Mouse (Mus musculus) CH12.LX (cell line): Measurements from ENCODE around the gene Nkg7. TPM values are rescaled to one million over a fixed set of nuclear protein-coding genes. Genes with fewer than 3 reads are reported as not detected.

ENCODE experiments used
- DNase-seq: peaks from one replicate; pipeline ENCODE4 v3.0.0-alpha.2; 2013; ENCODE audit errors: extremely low read depth
- H3K27ac ChIP-seq: 2 replicates; pipeline ENCODE4 v1.5.1; 2012; ENCODE audit warnings: low read depth, mild to moderate bottlenecking, control low read depth, moderate library complexity; ENCODE audit not compliant: insufficient read depth
- H3K27me3 ChIP-seq: replicated peaks from 2 replicates; pipeline ENCODE3; 2012; ENCODE audit warnings: inconsistent platforms
- H3K36me3 ChIP-seq, 2 experiments: replicated peaks in 1 of 2; 2 replicates each; pipeline versions ENCODE3 to v1.6.1; 2012; ENCODE audit warnings: inconsistent platforms in 1 of 2, low read length in 1 of 2, mild to moderate bottlenecking in 1 of 2, mixed read lengths in 1 of 2, moderate library complexity in 1 of 2; ENCODE audit not compliant: control insufficient read depth in 1 of 2, insufficient read depth in 1 of 2
- H3K4me1 ChIP-seq, 2 experiments: 2 replicates each; pipeline ENCODE4 v1.6.1; 2012; ENCODE audit warnings: inconsistent platforms in 1 of 2, moderate library complexity in 1 of 2; ENCODE audit not compliant: insufficient read depth in 2 of 2, control insufficient read depth in 1 of 2
- H3K4me2 ChIP-seq: 2 replicates; pipeline ENCODE4 v1.6.1; 2012; ENCODE audit warnings: low read depth, mild to moderate bottlenecking, control low read depth; ENCODE audit not compliant: poor library complexity, insufficient read depth, severe bottlenecking
- H3K4me3 ChIP-seq, 3 experiments: fragments of 150-350 bp in 1 of 3; sonication (generic) in 1 of 3; replicated peaks in 1 of 3; 2 replicates each; pipeline versions ENCODE3 to v1.5.1; 2011 to 2012; ENCODE audit warnings: low read depth in 2 of 3, low read length in 2 of 3, mild to moderate bottlenecking in 2 of 3, moderate library complexity in 2 of 3, control low read depth in 1 of 3, improper control_type of control experiment in 1 of 3, inconsistent platforms in 1 of 3, mixed read lengths in 1 of 3; ENCODE audit not compliant: poor library complexity in 1 of 3
- H3K79me2 ChIP-seq: replicated peaks from 2 replicates; pipeline ENCODE4 v1.6.1; 2012; ENCODE audit warnings: mild to moderate bottlenecking, moderate library complexity; ENCODE audit not compliant: control insufficient read depth, poor library complexity, insufficient read depth, severe bottlenecking; ENCODE audit errors: extremely low read depth
- H3K9ac ChIP-seq: 2 replicates; pipeline ENCODE4 v1.6.1; 2012; ENCODE audit warnings: low read depth, mild to moderate bottlenecking, control low read depth, moderate library complexity; ENCODE audit not compliant: insufficient read depth
- H3K9me3 ChIP-seq: replicated peaks from 2 replicates; pipeline ENCODE3; 2012; ENCODE audit warnings: low read length, inconsistent platforms, mixed read lengths
- BHLHE40 ChIP-seq: IDR thresholded peaks from 2 replicates; pipeline ENCODE4 v1.6.1; 2011; ENCODE audit warnings: mild to moderate bottlenecking, low read depth, low read length, improper control_type of control experiment
- CHD2 ChIP-seq: IDR thresholded peaks from 2 replicates; pipeline ENCODE4 v1.6.1; 2011; ENCODE audit warnings: low read length, improper control_type of control experiment
- CTCF ChIP-seq, 2 experiments: IDR thresholded peaks in 1 of 2; conservative IDR thresholded peaks in 1 of 2; 2 replicates each; pipeline ENCODE4 v1.5.1; 2011 to 2012; ENCODE audit warnings: low read depth in 2 of 2, low read length in 2 of 2, improper control_type of control experiment in 1 of 2, inconsistent platforms in 1 of 2, mild to moderate bottlenecking in 1 of 2, moderate library complexity in 1 of 2
- ELF1 ChIP-seq: IDR thresholded peaks from 2 replicates; pipeline ENCODE4 v1.6.1; 2014; ENCODE audit warnings: low read depth, mild to moderate bottlenecking, inconsistent platforms, low read length, improper control_type of control experiment
- HCFC1 ChIP-seq: IDR thresholded peaks from 2 replicates; pipeline ENCODE4 v1.6.1; 2012; ENCODE audit warnings: low read depth, mild to moderate bottlenecking, inconsistent platforms, low read length, improper control_type of control experiment
- JUN ChIP-seq: IDR thresholded peaks from 2 replicates; pipeline ENCODE4 v1.6.1; 2011; ENCODE audit warnings: low read depth, mild to moderate bottlenecking, low read length, improper control_type of control experiment, moderate library complexity; ENCODE audit not compliant: insufficient read depth
- JUND ChIP-seq: conservative IDR thresholded peaks from 2 replicates; pipeline ENCODE4 v1.6.1; 2011; ENCODE audit warnings: low read depth, low read length, improper control_type of control experiment
- KAT2A ChIP-seq: IDR thresholded peaks from 2 replicates; pipeline ENCODE4 v1.6.1; 2012; ENCODE audit warnings: low read length, improper control_type of control experiment, inconsistent platforms; ENCODE audit not compliant: insufficient replicate concordance
- MAX ChIP-seq: IDR thresholded peaks from 2 replicates; pipeline ENCODE4 v1.6.1; 2011; ENCODE audit warnings: low read length, improper control_type of control experiment
- MAZ ChIP-seq: IDR thresholded peaks from 2 replicates; pipeline ENCODE4 v1.6.1; 2012; ENCODE audit warnings: low read depth, mild to moderate bottlenecking, inconsistent platforms, low read length, improper control_type of control experiment, moderate library complexity
- MEF2A ChIP-seq: IDR thresholded peaks from 2 replicates; pipeline ENCODE4 v1.6.1; 2014; ENCODE audit warnings: low read depth, mild to moderate bottlenecking, inconsistent platforms, low read length, improper control_type of control experiment, borderline replicate concordance
- MXI1 ChIP-seq: IDR thresholded peaks from 2 replicates; pipeline ENCODE4 v1.6.1; 2011; ENCODE audit warnings: mild to moderate bottlenecking, low read depth, low read length, improper control_type of control experiment
- NRF1 ChIP-seq: IDR thresholded peaks from 2 replicates; pipeline ENCODE4 v1.6.1; 2014; ENCODE audit warnings: low read depth, mild to moderate bottlenecking, inconsistent platforms, low read length, improper control_type of control experiment, moderate library complexity
- POLR2A ChIP-seq: IDR thresholded peaks from 2 replicates; pipeline ENCODE4 v1.6.1; 2011; ENCODE audit warnings: low read depth, mild to moderate bottlenecking, improper control_type of control experiment, low read length
- POLR2AphosphoS2 ChIP-seq: IDR thresholded peaks from 2 replicates; pipeline ENCODE4 v1.6.1; 2011; ENCODE audit warnings: low read depth, low read length, improper control_type of control experiment
- SIN3A ChIP-seq: IDR thresholded peaks from 2 replicates; pipeline ENCODE4 v1.6.1; 2012; ENCODE audit warnings: low read length, improper control_type of control experiment, inconsistent platforms
- SMC3 ChIP-seq: IDR thresholded peaks from 2 replicates; pipeline ENCODE4 v1.6.1; 2011; ENCODE audit warnings: low read depth, low read length, improper control_type of control experiment
- TBP ChIP-seq: conservative IDR thresholded peaks from 2 replicates; pipeline ENCODE4 v1.6.1; 2011; ENCODE audit warnings: low read depth, low read length, improper control_type of control experiment
- ZKSCAN1 ChIP-seq: IDR thresholded peaks from 2 replicates; pipeline ENCODE4 v1.6.1; 2012; ENCODE audit warnings: low read depth, inconsistent platforms, low read length, improper control_type of control experiment, borderline replicate concordance
- ZMIZ1 ChIP-seq: IDR thresholded peaks from 2 replicates; pipeline ENCODE4 v1.6.1; 2012; ENCODE audit warnings: low read depth, mild to moderate bottlenecking, inconsistent platforms, low read length, improper control_type of control experiment
- ZNF384 ChIP-seq: IDR thresholded peaks from 2 replicates; pipeline ENCODE4 v1.6.1; 2012; ENCODE audit warnings: low read depth, low read length, improper control_type of control experiment, inconsistent platforms
- dilution Hi-C: fragments of 300-500 bp; cut with MboI; formaldehyde crosslinking; loops from 2 replicates; pipeline ENCODE4 v1.14.3; 2020; ENCODE audit warnings: low sequenced_read_pairs; ENCODE audit not compliant: extremely low pct_unique_long_range_greater_than_20kb, extremely low pct_ligation_motif_present
- in situ Hi-C: fragments of 300-500 bp; cut with MboI; formaldehyde crosslinking; loops from 3 replicates; pipeline ENCODE4 v1.14.3; 2019; ENCODE audit warnings: low sequenced_read_pairs, low pct_ligation_motif_present, low pct_unique_long_range_greater_than_20kb, mixed read lengths
- polyA plus RNA-seq: library from polyadenylated mRNA; unstranded; fragments of >175 nt; gene quantifications from 2 replicates; pipeline ENCODE4 v1.2.1, GENCODE M21; 2012; ENCODE audit warnings: low read depth; ENCODE audit not compliant: insufficient read length
- total RNA-seq, 2 experiments: library from RNA; depleted of rRNA; stranded (reverse); fragments of 300-350 nt in 1 of 2; fragments of >200 nt in 1 of 2; gene quantifications; 2 replicates each; pipeline ENCODE4 v1.2.3; 2012 to 2014

The Nkg7 gene
- total and polyA plus RNA-seq, 3 experiments: not detected

GRCm38 (mm10) chr7:43438611-43439010 lies 1.7 kb downstream of the Nkg7 start:
- no peak overlapping the region for H3K4me3 ChIP-seq
- in situ Hi-C loops: no loop called here

GRCm38 (mm10) chr7:43440482-43440881 lies 3.6 kb downstream of the Nkg7 start, which contains the start of gene Cldnd2:
Cldnd2 (plus strand) TSS chr7:43440782.
- no peak for DNase-seq
- in situ Hi-C loops: no loop called here
- no peak for TF ChIP-seq SMC3
- TF ChIP-seq MXI1: no peak
- TF ChIP-seq POLR2AphosphoS2: no peak
- TF ChIP-seq KAT2A: no peak
- no peak for TF ChIP-seq JUND
- TF ChIP-seq CTCF (conservative IDR thresholded peaks at IDR 0.05 in 1 of 2, IDR thresholded peaks at IDR 0.05 in 1 of 2; ENCODE audit: low read depth in 2 of 2, low read length in 2 of 2): no peak
- TF ChIP-seq CHD2: no peak
- H3K27me3 ChIP-seq: no peaks in the 10 kb centered on the region
- H3K79me2 ChIP-seq: no peaks in the 10 kb centered on the region
- no peak within 1 kb of the TSS for H3K9ac ChIP-seq
- H3K4me1 ChIP-seq: peaks cover 6 to 32% of the 10 kb centered on the region in 2 experiments
- H3K4me2 ChIP-seq: no peak within 1 kb of the TSS
- H3K27ac ChIP-seq: no peak within 1 kb of the TSS
- H3K9me3 ChIP-seq: no peaks in the 10 kb centered on the region
- dilution Hi-C loops: no loop called here
- H3K36me3 ChIP-seq: no peaks in the 10 kb centered on the region
- H3K4me3 ChIP-seq: no peak within 1 kb of the TSS

More at GRCm38 (mm10) chr7:43438611-43439010, 1.7 kb downstream of the Nkg7 start:
- dilution Hi-C loops: no loop called here
- peaks cover 6 to 27% of the 10 kb centered on the region in 2 experiments for H3K4me1 ChIP-seq
- no peak overlapping the region for H3K27ac ChIP-seq
- DNase-seq: no peak
- H3K9ac ChIP-seq: no peak overlapping the region
- no peak overlapping the region for H3K4me2 ChIP-seq
- no peaks in the 10 kb centered on the region for H3K27me3 ChIP-seq
- H3K79me2 ChIP-seq: no peaks in the 10 kb centered on the region
- H3K36me3 ChIP-seq: no peaks in the 10 kb centered on the region
- no peaks in the 10 kb centered on the region for H3K9me3 ChIP-seq
- TF ChIP-seq KAT2A (no peak), MAZ (no peak), HCFC1 (no peak), MAX (no peak), ZNF384 (no peak), POLR2A (no peak), TBP (no peak), SIN3A (no peak), CHD2 (no peak), MEF2A (no peak), POLR2AphosphoS2 (no peak), ZKSCAN1 (no peak), CTCF (conservative IDR thresholded peaks at IDR 0.05 in 1 of 2, IDR thresholded peaks at IDR 0.05 in 1 of 2; ENCODE audit: low read depth in 2 of 2, low read length in 2 of 2) (no peak), BHLHE40 (no peak), NRF1 (no peak), JUN (no peak), ZMIZ1 (no peak), ELF1 (no peak)
